Mouse (Mus musculus) kidney, adult 2 months (tissue): Measurements from ENCODE around the gene Nfic.

Experiments used
- CTCF ChIP-seq: fragments of 200-500 bp; conservative IDR thresholded peaks from 2 replicates; pipeline ENCODE4 v1.5.1; 2011; ENCODE audit warnings: low read depth, mild to moderate bottlenecking, control low read depth, low read length, moderate library complexity, mixed read lengths; ENCODE audit not compliant: insufficient read depth, insufficient read length
- POLR2A ChIP-seq: fragments of 200-500 bp; IDR thresholded peaks from one replicate; pipeline ENCODE4 v1.6.1; 2011; ENCODE audit warnings: low read depth, low read length, control low read depth

GRCm38 (mm10) chr10:81496264-81496901 lies 40.9 kb upstream of the Nfic start, which contains the start of gene Ncln:
- TF ChIP-seq CTCF: no peak
- no peak for TF ChIP-seq POLR2A
